Mouse (Mus musculus) spleen, adult 2 months (tissue): ENCODE results near the gene Hoxd3. TPM values are rescaled to one million over a fixed set of nuclear protein-coding genes. Genes with fewer than 3 reads are reported as not detected.

Source experiments
- DNase-seq, 2 experiments: peaks; one replicate each; pipeline versions ENCODE4 v3.0.0 to v3.0.0-alpha.2; 2012 to 2021; ENCODE audit warnings: low spot score in 2 of 2, low read depth in 1 of 2
- H3K27ac ChIP-seq: fragments of 200-500 bp; 2 replicates; pipeline ENCODE4 v1.5.1; 2012; ENCODE audit warnings: low read length, inconsistent platforms; ENCODE audit not compliant: insufficient read depth
- H3K27me3 ChIP-seq: fragments of 200-500 bp; 2 replicates; pipeline ENCODE4 v1.6.1; 2012; ENCODE audit warnings: mild to moderate bottlenecking, moderate library complexity, low read length, inconsistent platforms; ENCODE audit not compliant: control insufficient read depth, insufficient read depth
- H3K36me3 ChIP-seq: fragments of 200-500 bp; 2 replicates; pipeline ENCODE4 v1.6.1; 2012; ENCODE audit warnings: mild to moderate bottlenecking, low read length, inconsistent platforms; ENCODE audit not compliant: control insufficient read depth, insufficient read depth
- H3K4me1 ChIP-seq: fragments of 200-500 bp; 2 replicates; pipeline ENCODE4 v1.6.1; 2011; ENCODE audit warnings: inconsistent platforms; ENCODE audit not compliant: control insufficient read depth, insufficient read depth, insufficient read length
- H3K4me3 ChIP-seq: fragments of 200-500 bp; 2 replicates; pipeline ENCODE4 v1.5.1; 2011; ENCODE audit warnings: mild to moderate bottlenecking, inconsistent platforms; ENCODE audit not compliant: insufficient read depth, insufficient read length; ENCODE audit errors: extremely low read depth
- CTCF ChIP-seq: fragments of 200-500 bp; IDR thresholded peaks from 2 replicates; pipeline ENCODE4 v1.5.1; 2011; ENCODE audit warnings: mild to moderate bottlenecking, inconsistent platforms; ENCODE audit not compliant: insufficient read depth, insufficient read length, insufficient replicate concordance; ENCODE audit errors: extremely low read depth
- POLR2A ChIP-seq: fragments of 200-500 bp; IDR thresholded peaks from 2 replicates; pipeline ENCODE4 v1.6.1; 2011; ENCODE audit warnings: low read depth, low read length, inconsistent platforms
- WGBS: fragments of 180-500 bp; shearing (Covaris S2); methylation state at CpG from one replicate; pipeline ENCODE4 v1.1.7; 2018; 5-methylcytosine and 5-hydroxymethylcytosine counted together
- polyA plus RNA-seq: library from polyadenylated mRNA; depleted of rRNA; stranded (reverse); fragments of >200 nt; gene quantifications from 2 replicates; pipeline ENCODE4 v1.2.3, GENCODE M21; 2012

The Hoxd3 gene
- polyA plus RNA-seq, 1 experiment: not detected

- no peaks in the 10 kb centered on the region for H3K36me3 ChIP-seq
- no peaks in the 10 kb centered on the region for H3K4me1 ChIP-seq
- 6% methylated on average over 43 of the region's 43 CpGs for WGBS
- peaks cover 24% of the 10 kb centered on the region for H3K27me3 ChIP-seq
- H3K4me3 ChIP-seq: no peak overlapping the region
- DNase-seq: no peak
- TF ChIP-seq POLR2A (no peak), CTCF (no peak)
- H3K27ac ChIP-seq: no peak overlapping the region
Measured at GRCm38 (mm10) chr2:74740311-74741091, 28.8 kb downstream of the Hoxd3 start.

DNA sequence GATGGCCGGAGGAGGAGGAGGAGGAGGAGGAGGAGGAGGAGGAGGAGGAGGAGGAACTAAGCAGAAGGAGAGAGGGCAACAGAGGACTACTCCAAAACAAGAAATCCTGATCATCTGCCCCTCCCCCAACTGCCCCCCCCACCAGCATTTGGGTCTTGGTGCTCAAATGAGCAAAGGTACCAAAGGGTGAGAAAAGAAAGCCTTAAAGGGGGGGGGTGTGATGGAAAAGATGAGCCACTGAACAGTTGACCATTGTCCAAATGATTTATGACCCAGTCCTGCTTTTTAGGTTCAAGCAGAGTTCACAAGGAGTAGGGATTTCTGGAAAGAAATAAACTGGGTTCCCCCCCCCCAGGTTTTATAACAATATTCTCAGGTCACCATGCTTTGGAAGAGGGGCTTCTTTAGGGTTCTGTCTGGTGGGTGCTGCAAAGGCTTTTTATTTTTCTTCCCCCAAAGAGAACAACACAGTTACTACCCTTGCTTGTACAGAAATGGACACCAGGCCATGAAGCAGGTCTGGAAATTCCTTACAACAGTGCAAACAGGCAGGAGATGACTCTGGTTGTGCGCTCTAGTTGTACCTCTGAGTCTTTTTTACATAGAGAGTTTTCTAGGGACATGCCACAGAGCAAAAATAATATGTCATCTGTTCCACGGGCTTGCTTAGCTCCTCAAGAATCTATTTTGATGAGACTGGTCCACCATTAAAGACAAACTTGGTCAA, 29.7 kb downstream of the Hoxd3 start:
- WGBS: 76% methylated on average over 2 of the region's 3 CpGs
- TF ChIP-seq POLR2A: no peak
- TF ChIP-seq CTCF: no peak

DNA sequence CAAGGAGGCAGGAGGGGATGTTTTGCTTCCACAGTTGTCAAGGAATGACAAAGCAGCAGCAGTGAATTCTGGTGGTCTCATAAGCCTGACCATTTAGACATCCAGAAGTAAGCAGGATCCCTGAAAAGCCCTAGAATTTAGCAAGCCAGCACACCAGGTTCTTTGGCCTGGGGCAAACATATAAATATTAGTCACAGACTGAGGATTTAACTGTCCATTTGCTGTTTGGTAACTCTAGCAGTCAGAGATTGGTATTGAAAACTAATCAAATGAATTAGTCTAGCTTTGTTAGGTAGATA, 30.2 kb downstream of the Hoxd3 start:
- H3K27ac ChIP-seq: no peak overlapping the region
- peaks cover 28% of the 10 kb centered on the region for H3K27me3 ChIP-seq
- H3K4me1 ChIP-seq: peaks cover 3% of the 10 kb centered on the region; the same call in 1 of the 2 replicates
- TF ChIP-seq POLR2A: no peak
- TF ChIP-seq CTCF: no peak
- H3K36me3 ChIP-seq: no peaks in the 10 kb centered on the region
- no peak for DNase-seq
- no peak overlapping the region for H3K4me3 ChIP-seq

More for the DNA sequence above, 29.7 kb downstream of the Hoxd3 start:
- no peak for DNase-seq
- Histone ChIP-seq H3K27me3 (peaks cover 24% of the 10 kb centered on the region), H3K4me1 (no peaks in the 10 kb centered on the region), H3K36me3 (no peaks in the 10 kb centered on the region), H3K4me3 (no peak overlapping the region), H3K27ac (no peak overlapping the region)

GRCm38 (mm10) chr2:74745540-74746297, 34.0 kb downstream of the Hoxd3 start:
- H3K4me3 ChIP-seq: no peak overlapping the region
- DNase-seq: no peak
- no peak overlapping the region for H3K27ac ChIP-seq
- H3K36me3 ChIP-seq: no peaks in the 10 kb centered on the region
- TF ChIP-seq POLR2A (no peak), CTCF (no peak)
- peaks cover 24% of the 10 kb centered on the region for H3K27me3 ChIP-seq
- H3K4me1 ChIP-seq: peaks cover 3% of the 10 kb centered on the region
- WGBS: 28% methylated on average over 6 of the region's 6 CpGs

DNA sequence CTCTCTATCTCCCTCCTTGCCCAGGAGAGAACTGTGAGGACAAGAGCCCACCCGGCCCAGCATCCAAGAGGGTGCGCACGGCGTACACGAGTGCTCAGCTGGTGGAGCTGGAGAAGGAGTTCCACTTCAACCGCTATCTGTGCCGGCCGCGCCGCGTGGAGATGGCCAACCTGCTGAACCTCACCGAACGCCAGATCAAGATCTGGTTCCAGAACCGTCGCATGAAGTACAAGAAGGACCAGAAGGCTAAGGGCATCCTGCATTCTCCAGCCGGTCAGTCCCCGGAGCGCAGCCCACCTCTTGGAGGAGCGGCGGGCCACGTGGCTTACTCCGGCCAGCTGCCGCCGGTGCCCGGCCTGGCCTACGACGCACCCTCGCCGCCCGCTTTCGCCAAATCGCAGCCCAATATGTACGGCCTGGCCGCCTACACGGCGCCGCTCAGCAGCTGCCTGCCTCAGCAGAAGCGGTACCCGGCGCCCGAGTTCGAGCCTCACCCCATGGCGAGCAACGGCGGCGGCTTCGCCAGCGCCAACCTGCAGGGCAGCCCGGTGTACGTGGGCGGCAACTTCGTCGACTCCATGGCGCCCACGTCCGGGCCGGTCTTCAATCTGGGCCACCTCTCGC, 34.7 kb downstream of the Hoxd3 start:
- H3K4me3 ChIP-seq: no peak overlapping the region
- no peak for DNase-seq
- no peak overlapping the region for H3K27ac ChIP-seq
- peaks cover 3% of the 10 kb centered on the region for H3K4me1 ChIP-seq
- peaks cover 22% of the 10 kb centered on the region for H3K27me3 ChIP-seq
- TF ChIP-seq CTCF: no peak
- TF ChIP-seq POLR2A: no peak
- WGBS: 11% methylated on average over 58 of the region's 58 CpGs
- H3K36me3 ChIP-seq: no peaks in the 10 kb centered on the region

GRCm38 (mm10) chr2:74747006-74747405, 35.3 kb downstream of the Hoxd3 start:
- peaks cover 22% of the 10 kb centered on the region for H3K27me3 ChIP-seq
- DNase-seq: no peak
- WGBS: 15% methylated on average over 24 of the region's 24 CpGs
- H3K36me3 ChIP-seq: no peaks in the 10 kb centered on the region
- peaks cover 3% of the 10 kb centered on the region for H3K4me1 ChIP-seq
- no peak overlapping the region for H3K27ac ChIP-seq
- TF ChIP-seq CTCF (no peak), POLR2A (no peak)
- no peak overlapping the region for H3K4me3 ChIP-seq
